Mouse (Mus musculus) right cerebral cortex, adult 2 months (tissue): ENCODE data around the gene Pik3r1.

ENCODE experiments used
- DNase-seq, 2 experiments: peaks; one replicate each; pipeline ENCODE4 v3.0.0; 2021 to 2022; ENCODE audit warnings: low spot score in 2 of 2

Gene Pik3r1

DNA sequence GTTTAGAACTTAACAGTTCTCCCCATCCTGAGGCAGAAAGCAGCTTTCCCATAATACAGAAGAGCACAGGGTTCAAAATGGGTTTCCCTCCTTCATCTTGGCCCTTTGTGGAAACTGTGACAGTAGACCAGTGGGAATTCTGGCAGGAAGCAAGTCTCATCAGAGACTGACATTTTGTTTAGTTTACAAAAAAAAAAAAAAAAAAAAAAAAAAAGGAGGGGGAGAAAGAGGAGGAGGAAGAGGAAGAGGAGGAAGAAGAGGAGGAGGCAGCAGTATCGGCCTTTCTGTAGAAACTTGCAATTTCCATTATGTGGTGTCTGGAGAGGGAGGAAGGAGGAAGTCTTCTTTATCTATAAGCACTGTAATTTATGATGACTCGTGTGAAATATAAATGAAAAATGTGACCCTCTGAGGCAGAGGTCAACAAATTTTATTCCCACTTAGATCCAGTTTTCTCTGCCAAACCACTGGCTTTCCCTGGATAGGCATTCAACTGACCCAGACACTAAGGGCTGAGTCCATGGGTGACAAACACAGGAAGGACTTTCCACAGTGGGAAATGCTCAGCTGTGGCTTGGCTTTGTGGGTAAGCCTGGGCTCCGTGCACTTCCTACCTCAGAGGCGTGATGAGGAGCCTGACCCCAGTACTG is 28.2 kb downstream of the Pik3r1 start:
- DNase-seq = no peak

GRCm38 (mm10) chr13:101738769-101739168 is 29.2 kb downstream of the Pik3r1 start:
- DNase-seq = no peak

DNA sequence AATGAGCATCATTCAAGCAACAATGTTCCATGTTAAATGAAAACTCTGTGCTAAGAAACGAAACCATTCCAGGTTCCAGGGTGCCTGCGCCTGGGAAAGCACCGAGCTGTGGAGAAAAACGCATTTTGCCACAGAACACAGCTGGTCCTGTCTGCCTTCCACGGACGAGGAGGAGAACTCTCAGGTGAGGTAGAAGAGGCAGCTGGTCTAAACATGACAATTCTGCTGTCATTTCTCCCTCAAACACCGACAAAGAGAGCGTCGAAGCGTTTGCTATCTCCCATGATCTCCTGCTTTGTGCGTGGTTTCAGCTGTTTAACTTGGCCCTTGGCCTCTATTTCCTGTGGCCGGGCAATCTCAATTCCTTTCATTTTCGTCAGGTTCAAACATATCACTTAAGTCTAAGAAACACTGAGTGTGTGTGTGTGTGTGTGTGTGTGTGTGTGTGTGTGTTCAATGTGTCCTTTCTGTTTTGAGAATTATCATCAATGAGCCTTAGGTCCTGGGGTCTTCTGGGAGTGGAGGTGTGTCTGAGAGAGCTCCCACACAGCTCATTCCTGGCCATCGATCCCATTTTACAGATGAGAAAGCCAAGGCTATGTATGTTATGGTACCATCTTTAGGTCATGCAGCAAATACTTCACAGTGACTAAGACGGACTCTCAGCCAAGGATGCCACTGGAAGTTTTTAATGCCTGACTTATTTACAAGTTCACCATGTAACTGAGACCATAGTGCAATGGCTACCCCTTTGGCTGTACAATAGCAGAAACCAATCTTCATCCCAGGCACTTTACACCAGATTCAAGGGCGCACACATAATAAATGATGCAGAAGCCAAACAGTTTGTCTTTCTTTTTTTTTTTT is 31.3 kb downstream of the Pik3r1 start:
- DNase-seq = no peak

- no peak for DNase-seq
These were observed 32.5 kb downstream of the Pik3r1 start for GRCm38 (mm10) chr13:101735364-101736120.

- no peak for DNase-seq
These were observed 33.8 kb downstream of the Pik3r1 start for GRCm38 (mm10) chr13:101734227-101734626.

- no peak for DNase-seq
These were observed 35.3 kb downstream of the Pik3r1 start for GRCm38 (mm10) chr13:101732675-101733074.

DNA sequence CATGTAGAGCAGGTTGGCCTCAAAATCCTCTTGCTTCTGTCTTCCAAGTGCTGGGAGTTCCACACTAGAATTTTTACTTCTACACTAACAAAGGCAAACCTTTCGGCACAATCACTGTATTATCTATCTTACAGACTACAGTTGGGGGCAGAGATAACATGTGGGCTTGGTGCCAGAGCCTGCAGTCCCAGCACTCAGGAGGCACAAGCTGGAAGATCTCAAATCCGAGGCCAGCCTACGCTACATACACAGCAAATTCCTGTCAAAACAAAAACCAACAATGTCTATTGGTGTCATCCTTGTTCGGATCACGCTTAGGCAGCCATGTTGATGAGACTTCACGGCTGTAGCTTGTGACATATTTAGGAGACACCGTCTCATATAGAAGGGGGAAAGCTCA is 36.2 kb downstream of the Pik3r1 start:
- no peak for DNase-seq

- DNase-seq = no peak
These were observed 37.7 kb downstream of the Pik3r1 start for GRCm38 (mm10) chr13:101730351-101730750.

GRCm38 (mm10) chr13:101729248-101730055 is 38.6 kb downstream of the Pik3r1 start:
- DNase-seq = no peak

DNA sequence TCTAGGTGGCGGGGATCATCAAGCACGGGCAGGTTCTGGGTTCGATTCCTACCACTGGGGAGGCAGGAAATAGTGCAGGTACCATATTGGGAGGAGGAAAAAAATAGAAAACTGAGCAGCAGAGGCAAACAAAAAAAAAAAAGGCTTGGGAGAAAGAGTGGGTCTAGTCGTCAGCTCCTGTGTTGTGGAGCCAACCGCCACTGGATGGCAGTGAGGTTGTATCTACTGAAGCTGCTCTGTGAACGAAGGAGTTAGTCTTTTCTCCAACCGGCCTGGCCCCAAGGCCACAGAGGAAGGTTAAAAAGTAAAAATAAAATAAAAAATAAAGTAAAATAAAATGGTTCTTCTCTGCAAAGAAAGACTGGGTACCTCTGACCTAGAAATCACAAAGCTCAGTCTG is 39.2 kb downstream of the Pik3r1 start:
- peak; percentile 57 to 62 for DNase-seq

- DNase-seq = no peak
These were observed 39.7 kb downstream of the Pik3r1 start for GRCm38 (mm10) chr13:101728300-101728699.

- DNase-seq = no peak
These were observed 40.2 kb downstream of the Pik3r1 start for GRCm38 (mm10) chr13:101727837-101728236.

- DNase-seq = no peak
These were observed 41.1 kb downstream of the Pik3r1 start for GRCm38 (mm10) chr13:101726922-101727321.

GRCm38 (mm10) chr13:101721901-101722595 is 46.0 kb downstream of the Pik3r1 start:
- no peak for DNase-seq

- no peak for DNase-seq
These were observed 46.9 kb downstream of the Pik3r1 start for GRCm38 (mm10) chr13:101721154-101721553.

- DNase-seq = peak; percentile 90 to 93
These were observed 48.6 kb downstream of the Pik3r1 start for GRCm38 (mm10) chr13:101719312-101719870.

- no peak for DNase-seq
These were observed 49.3 kb downstream of the Pik3r1 start for GRCm38 (mm10) chr13:101718744-101719143.

DNA sequence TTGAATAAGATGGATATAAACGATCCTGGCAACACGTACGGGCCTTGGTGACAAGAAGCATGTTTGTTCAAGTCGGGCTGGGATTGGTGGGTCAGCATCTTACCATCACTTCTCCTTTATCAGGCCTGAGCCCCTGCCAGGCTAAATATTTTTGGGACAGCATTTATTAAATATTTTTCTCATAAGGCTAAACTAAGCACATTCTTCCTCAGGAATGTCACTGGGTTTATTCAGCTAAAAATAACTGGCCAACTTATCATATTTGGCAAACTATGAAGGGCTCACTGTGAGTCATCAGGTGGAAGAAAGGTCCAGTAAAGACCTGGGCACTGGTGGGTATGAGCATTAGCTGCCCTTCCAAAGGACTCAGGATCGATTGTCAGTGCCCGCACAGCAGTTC is 50.2 kb downstream of the Pik3r1 start:
- DNase-seq = no peak

- no peak for DNase-seq
These were observed 54.5 kb downstream of the Pik3r1 start for GRCm38 (mm10) chr13:101713429-101714088.
